Mouse (Mus musculus) megakaryocyte, embryonic 14.5 days (primary cell): ENCODE measurements around the gene Akap13.

Source experiments
- FLI1 ChIP-seq: IDR thresholded peaks from 2 replicates; pipeline ENCODE4 v1.6.1; 2012; ENCODE audit warnings: low read length, inconsistent platforms, mixed read lengths
- GATA1 ChIP-seq: IDR thresholded peaks from 3 replicates; pipeline ENCODE4 v1.6.1; 2012; ENCODE audit warnings: mixed read lengths, low read length, inconsistent platforms, borderline replicate concordance

- no peak for TF ChIP-seq GATA1
- no peak for TF ChIP-seq FLI1
Observed at GRCm38 (mm10) chr7:75455223-75456151, at the start of gene Akap13.
